ENCODE assay signal across 34 mouse cellular contexts in the genomic region with DNA sequence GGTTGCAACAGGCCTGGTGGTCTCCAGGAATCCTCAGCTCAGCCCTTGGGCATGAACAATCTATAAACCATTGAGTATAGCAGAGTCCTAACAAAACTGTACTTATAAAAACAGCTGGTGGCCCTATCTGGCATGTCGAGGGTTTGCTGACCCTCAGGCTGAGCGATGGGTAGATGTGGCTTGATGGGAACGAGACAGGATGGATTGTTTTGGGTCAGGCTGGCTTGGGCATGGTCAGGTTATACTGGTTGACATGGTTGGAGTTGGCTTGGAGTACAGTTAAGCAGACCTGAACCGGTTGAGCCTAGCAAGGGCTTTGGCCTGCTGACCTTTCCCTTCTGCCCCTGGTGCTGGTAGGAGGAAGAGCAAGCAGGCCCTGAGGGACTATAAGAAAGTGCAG. TPM values are rescaled to one million over a fixed set of nuclear protein-coding genes. Genes with fewer than 3 reads are reported as not detected.
DNase-seq lines count a peak whose midpoint lies in the region.
"Had no signal": no experiment of that assay in that cellular context is flagged by ENCODE, and none has a peak within 500 bp of the region (broad histone marks: within the 10 kb centered on the region; RNA-seq: fewer than 3 reads in every experiment).

No protein-coding gene starts in this region.

- DNase-seq in heart, adult 11 months, result peak; percentile 83
- DNase-seq in heart, postnatal 14 days, result no peak
- peak; percentile 2 for DNase-seq in ovary, postnatal 36 days (ENCODE audit: low spot score)
- no peak for DNase-seq in ovary, postnatal 10 days (ENCODE audit: low spot score)
- peak; percentile 12 for DNase-seq in urinary bladder, adult 2 months (ENCODE audit: low spot score)
- no peak for DNase-seq in urinary bladder, postnatal 36 days (ENCODE audit: low spot score in 2 of 2)
- DNase-seq: cerebellum, adult 11-12 months; cerebellum, adult 8-10 months; cerebellum, postnatal 10 days; cerebellum, postnatal 36 days; embryo, embryonic 11 days; heart, postnatal 4 days had no signal

- intact Hi-C loops in heart, postnatal 14 days (cut with DNase I), result no loop called here

RNA-seq across cellular contexts. Expression of gene Plxnb1, which starts 15.9 kb away (rescaled TPM):
- total RNA-seq in heart, postnatal 14 days (2021), result 10 to 100 TPM; 16.3 to 20.0 TPM
- polyA plus RNA-seq in urinary bladder, adult 2 months (2012; rRNA removed), result 19.9 and 26.2 TPM in 2 replicates
- total RNA-seq: MEL had no signal

RNA-seq across cellular contexts. Expression of gene Tma7, which starts 28.7 kb away (rescaled TPM):
- 100 to 1,000 TPM; 220 to 279 TPM for total RNA-seq in heart, postnatal 14 days (2021)
- polyA plus RNA-seq in urinary bladder, adult 2 months (2012; rRNA removed), result 118 and 126 TPM in 2 replicates

RNA-seq across cellular contexts. Expression of gene Ccdc51, which starts 28.8 kb away (rescaled TPM):
- 10 to 100 TPM; 10.4 to 11.1 TPM for total RNA-seq in heart, postnatal 14 days (2021)
- polyA plus RNA-seq in urinary bladder, adult 2 months (2012; rRNA removed), result 10.9 and 14.0 TPM in 2 replicates

RNA-seq across cellular contexts. Expression of gene Atrip, which starts 37.2 kb away (rescaled TPM):
- total RNA-seq in heart, postnatal 14 days (2021), result 10 to 100 TPM in 1 of 2 experiments, 1 to 10 TPM in 1; 8.4 to 10.3 TPM
- 17.1 and 17.6 TPM in 2 replicates for polyA plus RNA-seq in urinary bladder, adult 2 months (2012; rRNA removed)

RNA-seq across cellular contexts. Expression of gene Fbxw21, which starts 50.7 kb away (rescaled TPM):
- total RNA-seq in heart, postnatal 14 days (2021), result not detected
- polyA plus RNA-seq in urinary bladder, adult 2 months (2012; rRNA removed), result not detected in 2 replicates
- total RNA-seq: adrenal gland, postnatal 10 days; gastrocnemius, adult 8-10 months; gastrocnemius, postnatal 25 days; heart, adult 2 months; heart, postnatal 4 days; hindbrain, postnatal 0 days; MEL had no signal
- polyA plus RNA-seq: brain, embryonic 14.5 days; C2C12; CD4-positive, CD25-positive, alpha-beta regulatory T cell, adult 4 months; cortical plate, adult 2 months; embryonic facial prominence, embryonic 10.5 days; embryonic facial prominence, embryonic 13.5 days; erythroblast, embryonic 14.5 days; forebrain, embryonic 12.5 days; forebrain, embryonic 15.5 days; gonadal fat pad, adult 2 months; heart, adult 2 months; heart, embryonic 11.5 days; heart, embryonic 14.5 days; heart, postnatal 0 days; hindbrain, embryonic 11.5 days; hindbrain, embryonic 14.5 days; hindbrain, postnatal 0 days; inflammation-experienced regulatory T-cells, adult 6 months had no signal

Comparison
In these comparisons a context has a peak if more than half of its experiments do, and no peak if none do; other contexts are left out.
1. DNase-seq: peak in heart, adult 11 months (single experiment), ovary, postnatal 36 days (single experiment) and urinary bladder, adult 2 months (single experiment); none in heart, postnatal 14 days (0 of 2), ovary, postnatal 10 days (single experiment) and urinary bladder, postnatal 36 days (0 of 2).